Mouse (Mus musculus) MEL (cell line): ENCODE results near the gene Clasrp. TPM values are rescaled to one million over a fixed set of nuclear protein-coding genes. Genes with fewer than 3 reads are reported as not detected.

Experiments
- DNase-seq: peaks from one replicate; pipeline ENCODE4 v3.0.0; 2011; ENCODE audit warnings: low read depth, low spot score
- H3K27ac ChIP-seq: 2 replicates; pipeline ENCODE4 v1.5.1; 2012; ENCODE audit warnings: low read depth, mild to moderate bottlenecking, control low read depth, low read length, moderate library complexity; ENCODE audit not compliant: control insufficient read depth
- H3K27me3 ChIP-seq, 2 experiments: fragments of 150-350 bp in 1 of 2; sonication (generic) in 1 of 2; 2 replicates each; pipeline ENCODE4 v1.6.1; 2012; ENCODE audit warnings: low read length in 2 of 2, mild to moderate bottlenecking in 2 of 2, improper control_type of control experiment in 1 of 2, moderate library complexity in 1 of 2; ENCODE audit not compliant: insufficient read depth in 2 of 2, control insufficient read depth in 1 of 2
- H3K36me3 ChIP-seq, 2 experiments: 2 replicates each; pipeline ENCODE4 v1.6.1; 2012 to 2014; ENCODE audit warnings: low read length in 2 of 2, improper control_type of control experiment in 1 of 2, inconsistent platforms in 1 of 2, mild to moderate bottlenecking in 1 of 2; ENCODE audit not compliant: insufficient read depth in 2 of 2, control insufficient read depth in 1 of 2
- H3K4me1 ChIP-seq, 2 experiments: fragments of 150-350 bp in 1 of 2; sonication (generic) in 1 of 2; 2 replicates each; pipeline ENCODE4 v1.6.1; 2012; ENCODE audit warnings: low read length in 2 of 2, improper control_type of control experiment in 1 of 2, mild to moderate bottlenecking in 1 of 2; ENCODE audit not compliant: insufficient read depth in 2 of 2, control insufficient read depth in 1 of 2
- H3K4me3 ChIP-seq, 2 experiments: fragments of 150-350 bp in 1 of 2; sonication (generic) in 1 of 2; 2 replicates each; pipeline ENCODE4 v1.5.1; 2012; ENCODE audit warnings: low read depth in 2 of 2, low read length in 2 of 2, mild to moderate bottlenecking in 2 of 2, moderate library complexity in 2 of 2, control low read depth in 1 of 2, improper control_type of control experiment in 1 of 2; ENCODE audit not compliant: control insufficient read depth in 1 of 2, insufficient read depth in 1 of 2
- H3K79me2 ChIP-seq: 2 replicates; pipeline ENCODE4 v1.6.1; 2012; ENCODE audit warnings: mild to moderate bottlenecking, low read length, moderate library complexity; ENCODE audit not compliant: control insufficient read depth, poor library complexity, insufficient read depth
- H3K9ac ChIP-seq: 2 replicates; pipeline ENCODE4 v1.6.1; 2012; ENCODE audit warnings: low read depth, mild to moderate bottlenecking, control low read depth, low read length, moderate library complexity; ENCODE audit not compliant: control insufficient read depth, poor library complexity, severe bottlenecking
- H3K9me3 ChIP-seq: fragments of 150-350 bp; sonication (generic); replicated peaks from 2 replicates; pipeline ENCODE4 v1.6.1; 2012; ENCODE audit warnings: mild to moderate bottlenecking, low read length, improper control_type of control experiment, moderate library complexity; ENCODE audit not compliant: insufficient read depth
- BHLHE40 ChIP-seq: IDR thresholded peaks from 2 replicates; pipeline ENCODE4 v1.6.1; 2012; ENCODE audit warnings: low read depth, mild to moderate bottlenecking, inconsistent platforms, low read length, improper control_type of control experiment, borderline replicate concordance
- CHD1 ChIP-seq: IDR thresholded peaks from 2 replicates; pipeline ENCODE4 v1.6.1; 2012; ENCODE audit warnings: low read depth, mild to moderate bottlenecking, inconsistent platforms, low read length, improper control_type of control experiment
- CTCF ChIP-seq, 3 experiments: IDR thresholded peaks in 2 of 3; conservative IDR thresholded peaks in 1 of 3; 2 replicates each; pipeline ENCODE4 v1.5.1; 2011 to 2012; ENCODE audit warnings: low read length in 3 of 3, low read depth in 2 of 3, mild to moderate bottlenecking in 2 of 3, improper control_type of control experiment in 1 of 3, inconsistent platforms in 1 of 3, mixed read lengths in 1 of 3, moderate library complexity in 1 of 3; ENCODE audit not compliant: control insufficient read depth in 1 of 3, insufficient read depth in 1 of 3, poor library complexity in 1 of 3, severe bottlenecking in 1 of 3
- E2F4 ChIP-seq: IDR thresholded peaks from 2 replicates; pipeline ENCODE4 v1.6.1; 2011; ENCODE audit warnings: low read depth, low read length, improper control_type of control experiment, borderline replicate concordance
- EP300 ChIP-seq, 2 experiments: IDR thresholded peaks; 2 replicates each; pipeline ENCODE4 v1.6.1; 2011; ENCODE audit warnings: improper control_type of control experiment in 2 of 2, low read length in 2 of 2, low read depth in 1 of 2, mild to moderate bottlenecking in 1 of 2
- ETS1 ChIP-seq: IDR thresholded peaks from 2 replicates; pipeline ENCODE4 v1.6.1; 2012; ENCODE audit warnings: low read depth, mild to moderate bottlenecking, inconsistent platforms, low read length, improper control_type of control experiment, moderate library complexity
- GABPA ChIP-seq: IDR thresholded peaks from 2 replicates; pipeline ENCODE4 v1.6.1; 2012; ENCODE audit warnings: low read depth, mild to moderate bottlenecking, inconsistent platforms, low read length, improper control_type of control experiment, moderate library complexity
- GATA1 ChIP-seq: IDR thresholded peaks from 2 replicates; pipeline ENCODE4 v1.6.1; 2011; ENCODE audit warnings: low read depth, low read length, improper control_type of control experiment
- JUND ChIP-seq: IDR thresholded peaks from 2 replicates; pipeline ENCODE4 v1.6.1; 2011; ENCODE audit warnings: low read depth, mild to moderate bottlenecking, improper control_type of control experiment, low read length
- KAT2A ChIP-seq: conservative IDR thresholded peaks from 2 replicates; pipeline ENCODE4 v1.6.1; 2012; ENCODE audit warnings: low read depth, low read length, improper control_type of control experiment, inconsistent platforms
- MAFK ChIP-seq: IDR thresholded peaks from 2 replicates; pipeline ENCODE4 v1.6.1; 2011; ENCODE audit warnings: low read depth, mild to moderate bottlenecking, low read length, improper control_type of control experiment, borderline replicate concordance
- MAX ChIP-seq: IDR thresholded peaks from 2 replicates; pipeline ENCODE4 v1.6.1; 2011; ENCODE audit warnings: low read length, improper control_type of control experiment
- MAZ ChIP-seq: IDR thresholded peaks from 2 replicates; pipeline ENCODE4 v1.6.1; 2012; ENCODE audit warnings: low read depth, mild to moderate bottlenecking, inconsistent platforms, low read length, improper control_type of control experiment
- MXI1 ChIP-seq: IDR thresholded peaks from 2 replicates; pipeline ENCODE4 v1.6.1; 2011; ENCODE audit warnings: mild to moderate bottlenecking, low read depth, low read length, improper control_type of control experiment
- MYB ChIP-seq: IDR thresholded peaks from 2 replicates; pipeline ENCODE4 v1.6.1; 2011; ENCODE audit warnings: mild to moderate bottlenecking, low read depth, low read length, improper control_type of control experiment
- MYC ChIP-seq: IDR thresholded peaks from 2 replicates; pipeline ENCODE4 v1.6.1; 2011; ENCODE audit warnings: low read depth, mild to moderate bottlenecking, low read length, improper control_type of control experiment, moderate library complexity
- NELFE ChIP-seq: IDR thresholded peaks from 2 replicates; pipeline ENCODE4 v1.6.1; 2011; ENCODE audit warnings: low read depth, low read length, improper control_type of control experiment
- NRF1 ChIP-seq: IDR thresholded peaks from 2 replicates; pipeline ENCODE4 v1.6.1; 2014; ENCODE audit warnings: low read depth, mild to moderate bottlenecking, inconsistent platforms, low read length, improper control_type of control experiment, moderate library complexity; ENCODE audit not compliant: poor library complexity, insufficient read depth, severe bottlenecking
- POLR2A ChIP-seq, 2 experiments: IDR thresholded peaks; 2 replicates each; pipeline ENCODE4 v1.6.1; 2011 to 2012; ENCODE audit warnings: low read length in 2 of 2, mild to moderate bottlenecking in 2 of 2, control low read depth in 1 of 2, improper control_type of control experiment in 1 of 2, low read depth in 1 of 2, moderate library complexity in 1 of 2; ENCODE audit not compliant: control insufficient read depth in 1 of 2, insufficient read depth in 1 of 2, poor library complexity in 1 of 2
- POLR2AphosphoS2 ChIP-seq: IDR thresholded peaks from 2 replicates; pipeline ENCODE4 v1.6.1; 2011; ENCODE audit warnings: low read length, improper control_type of control experiment
- RAD21 ChIP-seq: IDR thresholded peaks from 2 replicates; pipeline ENCODE4 v1.6.1; 2011; ENCODE audit warnings: mild to moderate bottlenecking, low read depth, low read length, improper control_type of control experiment
- RCOR1 ChIP-seq: IDR thresholded peaks from 2 replicates; pipeline ENCODE4 v1.6.1; 2012; ENCODE audit warnings: low read depth, mild to moderate bottlenecking, inconsistent platforms, low read length, improper control_type of control experiment
- SMC3 ChIP-seq: IDR thresholded peaks from 2 replicates; pipeline ENCODE4 v1.6.1; 2011; ENCODE audit warnings: low read depth, low read length, improper control_type of control experiment
- TAL1 ChIP-seq: IDR thresholded peaks from 2 replicates; pipeline ENCODE4 v1.6.1; 2012; ENCODE audit warnings: mild to moderate bottlenecking, inconsistent platforms, low read length, moderate library complexity, mixed read lengths
- TBP ChIP-seq: IDR thresholded peaks from 2 replicates; pipeline ENCODE4 v1.8.0; 2011; ENCODE audit warnings: low read depth, low read length, improper control_type of control experiment
- TCF12 ChIP-seq: IDR thresholded peaks from 2 replicates; pipeline ENCODE4 v1.6.1; 2014; ENCODE audit warnings: low read depth, mild to moderate bottlenecking, inconsistent platforms, low read length, improper control_type of control experiment, moderate library complexity
- UBTF ChIP-seq: IDR thresholded peaks from 2 replicates; pipeline ENCODE4 v1.6.1; 2012; ENCODE audit warnings: low read depth, mild to moderate bottlenecking, inconsistent platforms, low read length, improper control_type of control experiment, moderate library complexity, borderline replicate concordance; ENCODE audit not compliant: insufficient read depth
- USF2 ChIP-seq, 2 experiments: IDR thresholded peaks; 2 replicates each; pipeline ENCODE4 v1.6.1; 2011 to 2012; ENCODE audit warnings: improper control_type of control experiment in 2 of 2, low read length in 2 of 2, borderline replicate concordance in 1 of 2, inconsistent platforms in 1 of 2, low read depth in 1 of 2, mild to moderate bottlenecking in 1 of 2; ENCODE audit not compliant: insufficient read depth in 1 of 2
- ZC3H11A ChIP-seq: IDR thresholded peaks from 2 replicates; pipeline ENCODE4 v1.6.1; 2012; ENCODE audit warnings: low read depth, mild to moderate bottlenecking, inconsistent platforms, low read length, improper control_type of control experiment
- ZKSCAN1 ChIP-seq: IDR thresholded peaks from 2 replicates; pipeline ENCODE4 v1.6.1; 2012; ENCODE audit warnings: low read depth, mild to moderate bottlenecking, inconsistent platforms, low read length, improper control_type of control experiment, moderate library complexity
- ZNF384 ChIP-seq: IDR thresholded peaks from 2 replicates; pipeline ENCODE4 v1.6.1; 2012; ENCODE audit warnings: low read depth, mild to moderate bottlenecking, inconsistent platforms, low read length, improper control_type of control experiment
- polyA plus RNA-seq, 2 experiments: library from polyadenylated mRNA; stranded (reverse) in 1 of 2; unstranded in 1 of 2; fragments of >175 nt in 1 of 2; fragments of >200 nt in 1 of 2; gene quantifications; 2 replicates each; pipeline versions ENCODE4 v1.2.1 to v1.2.4; 2012; ENCODE audit warnings: low replicate concordance in 2 of 2, low read depth in 1 of 2; ENCODE audit not compliant: insufficient read length in 2 of 2, insufficient read depth in 1 of 2, missing spikeins in 1 of 2
- total RNA-seq: library from RNA; depleted of rRNA; stranded (reverse); fragments of 300-350 nt; gene quantifications from 2 replicates; pipeline ENCODE4 v1.2.3, GENCODE M21; 2012

Gene Clasrp
- total and polyA plus RNA-seq, 3 experiments, result 31.1 to 62.2 TPM; not detected in 1

DNA sequence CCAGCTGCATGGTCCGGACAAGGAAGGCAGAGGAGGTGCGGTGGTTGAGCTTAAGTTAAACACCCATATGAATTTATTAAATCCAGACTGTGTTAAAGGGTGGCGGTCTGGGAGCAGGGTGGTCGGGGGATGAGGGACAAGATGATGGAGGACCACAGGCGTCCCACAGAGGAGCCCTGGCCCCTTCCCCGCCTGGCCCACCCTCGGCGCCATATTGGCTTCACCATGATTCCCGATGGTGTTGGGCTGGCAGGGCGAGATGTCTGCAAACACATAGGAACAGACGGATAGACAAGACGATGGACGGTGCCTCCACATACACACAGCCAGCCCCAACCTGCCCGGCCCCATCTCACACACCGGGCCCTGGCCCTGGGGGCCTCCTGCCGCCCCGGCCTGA is 28.9 kb upstream of the Clasrp start:
- peaks cover 3 to 9% of the 10 kb centered on the region in 2 experiments for H3K36me3 ChIP-seq

DNA sequence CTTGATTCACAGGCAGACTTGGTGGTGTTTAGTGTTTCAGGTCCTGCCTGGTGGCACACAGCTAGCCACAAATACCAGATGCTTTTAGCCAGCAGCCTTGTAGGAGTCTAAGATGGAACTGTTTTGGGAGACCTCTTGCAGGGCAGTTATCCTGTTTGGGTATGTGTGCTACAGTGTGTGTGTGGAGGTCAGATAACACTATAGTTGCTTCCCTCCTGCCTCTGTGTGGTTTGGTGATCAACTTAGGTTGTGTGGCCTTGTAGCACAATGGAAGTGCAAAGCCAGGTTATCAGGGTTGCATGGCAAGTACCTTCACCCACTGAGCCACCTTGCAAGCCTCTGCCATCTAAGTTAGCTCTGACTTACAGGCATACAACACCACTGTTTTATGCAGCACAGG is 28.4 kb upstream of the Clasrp start:
- Histone ChIP-seq H3K36me3 (peaks cover 3 to 11% of the 10 kb centered on the region in 2 experiments), H3K4me1 (peaks cover 4 to 13% of the 10 kb centered on the region in 2 experiments), H3K9me3 (no peaks in the 10 kb centered on the region), H3K9ac (no peak overlapping the region), H3K27ac (peak overlapping the region; percentile 17; the same call in 1 of the 2 replicates), H3K4me3 (no peak overlapping the region), H3K27me3 (no peaks in the 10 kb centered on the region), H3K79me2 (no peaks in the 10 kb centered on the region; the same call in 1 of the 2 replicates)
- peak; percentile 76 for DNase-seq
- TF ChIP-seq ZNF384 (no peak), MXI1 (peak; percentile 49; the same call in 1 of the 2 replicates), NELFE (no peak), CHD1 (no peak), GATA1 (peak; percentile 84), ZC3H11A (no peak), EP300 (IDR thresholded peaks at IDR 0.05; ENCODE audit: low read depth in 1 of 2, low read length in 2 of 2) (peak; percentile 72 to 82), MYB (no peak), BHLHE40 (no peak), SMC3 (no peak), POLR2A (IDR thresholded peaks at IDR 0.05; ENCODE audit: control insufficient read depth in 1 of 2, insufficient read depth in 1 of 2, low read depth in 1 of 2, low read length in 2 of 2, poor library complexity in 1 of 2) (no peak), KAT2A (no peak), E2F4 (no peak), MYC (no peak), ETS1 (no peak), MAX (no peak), UBTF (no peak), MAZ (no peak), ZKSCAN1 (no peak), TBP (0 out of 2 replicates have a peak, but pooled peaks have one; percentile 12), MAFK (no peak), TAL1 (peak; percentile 88), RCOR1 (0 out of 2 replicates have a peak, but pooled peaks have one; percentile 15), TCF12 (peak; percentile 83), NRF1 (no peak), GABPA (no peak)

More for the DNA sequence above, 28.9 kb upstream of the Clasrp start:
- Histone ChIP-seq H3K4me1 (peaks cover 4 to 10% of the 10 kb centered on the region in 2 experiments), H3K79me2 (no peaks in the 10 kb centered on the region; the same call in 1 of the 2 replicates), H3K9me3 (no peaks in the 10 kb centered on the region), H3K27me3 (no peaks in the 10 kb centered on the region), H3K27ac (no peak overlapping the region), H3K9ac (no peak overlapping the region), H3K4me3 (no peak overlapping the region)
- TF ChIP-seq MAZ (no peak), MXI1 (no peak), ZC3H11A (no peak), TBP (no peak), NRF1 (no peak), CTCF (IDR thresholded peaks at IDR 0.05 in 2 of 3, conservative IDR thresholded peaks at IDR 0.05 in 1 of 3; ENCODE audit: control insufficient read depth in 1 of 3, insufficient read depth in 1 of 3, low read depth in 2 of 3, low read length in 3 of 3, poor library complexity in 1 of 3, severe bottlenecking in 1 of 3) (no peak), POLR2A (IDR thresholded peaks at IDR 0.05; ENCODE audit: control insufficient read depth in 1 of 2, insufficient read depth in 1 of 2, low read depth in 1 of 2, low read length in 2 of 2, poor library complexity in 1 of 2) (no peak), MAFK (no peak), RAD21 (no peak), POLR2AphosphoS2 (no peak), ZNF384 (no peak), EP300 (IDR thresholded peaks at IDR 0.05; ENCODE audit: low read depth in 1 of 2, low read length in 2 of 2) (no peak), JUND (no peak), E2F4 (no peak), USF2 (IDR thresholded peaks at IDR 0.05; ENCODE audit: borderline replicate concordance in 1 of 2, insufficient read depth in 1 of 2, low read depth in 1 of 2, low read length in 2 of 2) (no peak)
- DNase-seq, result no peak
